Mouse (Mus musculus) heart, postnatal 0 days (tissue): ENCODE results near the gene Edil3. TPM values are rescaled to one million over a fixed set of nuclear protein-coding genes. Genes with fewer than 3 reads are reported as not detected.
"Not testable (repeated sequence)": the region's sequence is repeated elsewhere in the genome, so short reads cannot be mapped to it uniquely, and the experiment has no call there.

Source experiments
- ATAC-seq: fragments of 200-750 bp; cut with Nextera tagmentation; 2 replicates; pipeline ENCODE4 v1.8.0; 2017; ENCODE audit warnings: low read depth, moderate number of reproducible peaks, moderate library complexity; ENCODE audit not compliant: insufficient read depth
- DNase-seq: peaks from one replicate; pipeline ENCODE4 v3.0.0-alpha.2; 2016; ENCODE audit warnings: low spot score
- H3K27ac ChIP-seq: fragments of 300-500 bp; sonication (generic); 2 replicates; pipeline ENCODE4 v1.5.1; 2014; ENCODE audit warnings: low read depth, mild to moderate bottlenecking
- H3K27me3 ChIP-seq: fragments of 300-500 bp; sonication (generic); 2 replicates; pipeline ENCODE4 v1.6.1; 2014; ENCODE audit warnings: low read length, mixed read lengths; ENCODE audit not compliant: control insufficient read depth, insufficient read depth
- H3K36me3 ChIP-seq: fragments of 300-500 bp; sonication (generic); replicated peaks from 2 replicates; pipeline ENCODE4 v1.6.1; 2014; ENCODE audit warnings: low read length, mixed read lengths; ENCODE audit not compliant: control insufficient read depth, insufficient read depth
- H3K4me1 ChIP-seq: fragments of 300-500 bp; sonication (generic); 2 replicates; pipeline ENCODE4 v1.6.1; 2014; ENCODE audit warnings: antibody characterized with exemption; ENCODE audit not compliant: control insufficient read depth, insufficient read depth
- H3K4me2 ChIP-seq: fragments of 300-500 bp; sonication (generic); 2 replicates; pipeline ENCODE4 v1.6.1; 2014; ENCODE audit warnings: low read depth, mild to moderate bottlenecking, low read length, moderate library complexity
- H3K4me3 ChIP-seq: fragments of 300-500 bp; sonication (generic); 2 replicates; pipeline ENCODE4 v1.5.1; 2014; ENCODE audit warnings: low read depth, low read length
- H3K9ac ChIP-seq: fragments of 300-500 bp; sonication (generic); replicated peaks from 2 replicates; pipeline ENCODE4 v1.6.1; 2014; ENCODE audit warnings: low read depth, low read length, mixed read lengths
- H3K9me3 ChIP-seq: fragments of 300-500 bp; sonication (generic); replicated peaks from 2 replicates; pipeline ENCODE4 v1.6.1; 2016; ENCODE audit warnings: low read length; ENCODE audit not compliant: control insufficient read depth
- CTCF ChIP-seq: IDR thresholded peaks from 2 replicates; pipeline ENCODE4 v1.5.1; 2016; ENCODE audit warnings: antibody characterized with exemption, control low read depth, low read depth
- EP300 ChIP-seq: IDR thresholded peaks from 2 replicates; pipeline ENCODE4 v1.6.1; 2016; ENCODE audit warnings: antibody characterized with exemption, low read depth
- whole genome bisulfite sequencing: fragments of 180-500 bp; shearing (Covaris S2); extraction: QIAGEN DNeasy Blood & Tissue Kit; methylation state at CpG from one replicate; pipeline ENCODE4 v1.1.7; 2014; 5-methylcytosine and 5-hydroxymethylcytosine counted together
- polyA plus RNA-seq: library from polyadenylated mRNA; unstranded; fragments of >200 nt; fragmentation: Nextera tagmentation; extraction: Ambion mirVana; gene quantifications from 2 replicates; pipeline ENCODE4 v1.2.1, GENCODE M21; 2015
- total RNA-seq: library from RNA; depleted of rRNA; stranded (reverse); fragments of >200 nt; gene quantifications from 2 replicates; pipeline ENCODE4 v1.2.3, GENCODE M21; 2014; ENCODE audit warnings: low replicate concordance

Edil3 gene
- total and polyA plus RNA-seq, 2 experiments from 2014 or later: 0.63 to 0.76 TPM

DNA sequence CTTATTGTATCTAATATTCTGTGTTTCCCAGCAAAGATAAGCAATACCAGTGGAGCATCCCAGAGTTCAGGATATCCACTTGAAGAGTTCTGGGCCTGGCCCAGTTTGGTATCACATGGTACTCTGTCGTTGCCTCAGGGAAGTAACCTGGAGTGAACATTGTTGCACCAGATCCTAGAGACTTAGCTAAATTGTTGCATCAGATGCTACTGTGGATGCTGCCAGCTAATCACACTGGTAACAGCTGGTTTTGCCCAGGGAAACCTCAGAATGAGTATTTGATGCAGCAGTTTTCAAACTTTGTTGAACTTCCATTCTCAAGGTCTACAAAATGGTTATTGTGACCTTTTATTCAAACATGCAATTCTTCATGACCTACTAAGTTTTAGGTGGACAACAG is 220.2 kb downstream of the Edil3 start:
- Histone ChIP-seq H3K4me1 (no peaks in the 10 kb centered on the region), H3K9ac (no peak overlapping the region), H3K9me3 (no peaks in the 10 kb centered on the region), H3K27ac (no peak overlapping the region), H3K4me2 (no peak overlapping the region), H3K36me3 (no peaks in the 10 kb centered on the region), H3K4me3 (no peak overlapping the region), H3K27me3 (no peaks in the 10 kb centered on the region)
- no peak for TF ChIP-seq EP300
- TF ChIP-seq CTCF: no peak
- no peak for DNase-seq
- no peak for ATAC-seq
- 80% methylated on average over 1 of the region's 1 CpGs for WGBS

DNA sequence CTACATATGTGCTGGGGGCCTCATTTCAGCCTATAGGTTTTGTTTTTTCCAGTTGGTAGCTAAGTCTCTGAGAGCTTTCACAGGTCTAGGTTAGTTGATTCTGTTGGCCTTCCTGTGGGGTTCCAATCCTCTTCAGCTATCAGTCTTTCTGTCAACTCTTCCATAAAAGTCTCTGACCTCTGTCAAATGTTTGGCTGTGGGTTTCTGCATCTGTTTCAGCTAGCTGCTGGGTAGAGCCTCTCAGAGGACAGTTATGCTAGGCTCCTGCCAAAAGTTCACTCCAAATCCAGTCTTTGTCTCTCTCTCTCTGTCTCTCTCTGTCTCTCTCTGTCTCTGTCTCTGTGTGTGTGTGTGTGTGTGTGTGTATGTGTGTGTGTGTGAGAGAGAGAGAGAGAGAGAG is 248.9 kb downstream of the Edil3 start:
- peak; percentile 36 for DNase-seq

DNA sequence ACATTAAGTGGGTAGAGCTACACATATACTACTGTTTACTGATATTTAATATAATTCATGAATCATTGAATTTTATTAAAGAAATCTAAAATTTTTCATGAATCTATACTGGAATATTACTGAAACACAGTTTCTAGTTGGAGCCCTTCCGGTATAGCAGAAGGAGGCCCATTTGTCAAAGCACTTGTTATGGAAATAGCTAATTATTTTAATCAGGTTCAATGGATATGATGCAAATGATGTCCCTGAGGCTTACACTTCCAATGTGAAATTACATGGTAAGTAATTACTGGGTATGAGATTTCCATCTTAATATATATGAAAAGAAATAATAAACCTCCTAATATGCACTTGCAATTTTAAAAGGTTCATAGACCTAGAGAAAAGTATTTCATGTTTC is 254.9 kb downstream of the Edil3 start:
- 89% methylated on average over 1 of the region's 1 CpGs for WGBS

More for the DNA sequence above, 248.9 kb downstream of the Edil3 start:
- not testable (repeated sequence) for H3K4me3 ChIP-seq, H3K4me2 ChIP-seq, H3K27me3 ChIP-seq, H3K9me3 ChIP-seq, H3K36me3 ChIP-seq, H3K27ac ChIP-seq, H3K9ac ChIP-seq, H3K4me1 ChIP-seq
- ATAC-seq: peak; percentile 51

DNA sequence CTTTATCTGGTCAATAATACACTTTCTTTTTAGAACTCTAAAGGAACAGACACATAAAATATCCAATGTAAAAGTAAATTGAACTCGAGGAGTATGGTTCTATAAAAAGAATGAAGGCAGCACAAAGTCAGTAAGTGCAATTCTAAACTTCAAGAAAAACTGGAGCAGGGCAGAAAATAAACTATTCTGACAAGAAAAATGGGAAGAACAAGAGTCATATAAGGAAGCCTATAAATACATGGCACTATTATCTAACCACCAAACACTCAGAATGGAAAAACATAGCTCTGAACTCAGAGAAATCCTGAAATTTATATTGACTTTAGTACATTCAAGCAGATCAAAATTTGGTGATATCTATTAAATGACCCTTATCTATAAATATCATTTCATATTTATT is 284.6 kb downstream of the Edil3 start:
- H3K27me3 ChIP-seq: no peaks in the 10 kb centered on the region
- no peak overlapping the region for H3K4me3 ChIP-seq
- DNase-seq: no peak
- H3K4me2 ChIP-seq: no peak overlapping the region
- no peak for TF ChIP-seq EP300
- TF ChIP-seq CTCF: no peak
- 58% methylated on average over 1 of the region's 1 CpGs for WGBS
- no peak overlapping the region for H3K9ac ChIP-seq
- no peaks in the 10 kb centered on the region for H3K4me1 ChIP-seq
- H3K36me3 ChIP-seq: no peaks in the 10 kb centered on the region
- no peak overlapping the region for H3K27ac ChIP-seq
- H3K9me3 ChIP-seq: no peaks in the 10 kb centered on the region
- no peak for ATAC-seq

More for the DNA sequence above, 254.9 kb downstream of the Edil3 start:
- no peaks in the 10 kb centered on the region for H3K27me3 ChIP-seq
- H3K4me2 ChIP-seq: no peak overlapping the region
- no peak overlapping the region for H3K4me3 ChIP-seq
- no peaks in the 10 kb centered on the region for H3K9me3 ChIP-seq
- no peak overlapping the region for H3K9ac ChIP-seq
- TF ChIP-seq CTCF (no peak), EP300 (no peak)
- no peaks in the 10 kb centered on the region for H3K36me3 ChIP-seq
- no peak for DNase-seq
- no peaks in the 10 kb centered on the region for H3K4me1 ChIP-seq
- ATAC-seq: no peak
- no peak overlapping the region for H3K27ac ChIP-seq

DNA sequence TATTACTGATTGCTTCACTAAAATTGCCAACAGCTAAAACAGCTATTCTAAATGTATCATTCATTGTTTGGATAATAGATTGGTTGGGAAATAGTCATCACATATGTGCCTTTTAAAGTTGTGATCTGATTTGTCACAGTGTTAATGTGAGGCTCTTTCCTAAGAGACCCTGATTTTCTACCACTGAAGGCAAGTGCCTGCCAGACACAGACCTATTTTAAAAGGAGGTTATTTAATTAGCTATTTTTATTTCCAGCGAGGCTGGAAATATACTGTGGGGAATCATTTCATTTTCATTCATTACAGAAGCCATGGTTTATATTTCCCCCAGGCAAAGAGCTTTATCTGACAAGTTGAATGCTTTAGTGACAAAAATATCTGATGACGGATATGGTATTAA is 296.3 kb downstream of the Edil3 start:
- ATAC-seq: no peak
- no peak for TF ChIP-seq CTCF
- no peak for TF ChIP-seq EP300
- 57% methylated on average over 2 of the region's 2 CpGs for WGBS
- Histone ChIP-seq H3K4me2 (no peak overlapping the region), H3K27me3 (no peaks in the 10 kb centered on the region), H3K4me3 (no peak overlapping the region), H3K27ac (no peak overlapping the region), H3K9me3 (no peaks in the 10 kb centered on the region), H3K4me1 (no peaks in the 10 kb centered on the region), H3K36me3 (no peaks in the 10 kb centered on the region), H3K9ac (no peak overlapping the region)
- DNase-seq: no peak

DNA sequence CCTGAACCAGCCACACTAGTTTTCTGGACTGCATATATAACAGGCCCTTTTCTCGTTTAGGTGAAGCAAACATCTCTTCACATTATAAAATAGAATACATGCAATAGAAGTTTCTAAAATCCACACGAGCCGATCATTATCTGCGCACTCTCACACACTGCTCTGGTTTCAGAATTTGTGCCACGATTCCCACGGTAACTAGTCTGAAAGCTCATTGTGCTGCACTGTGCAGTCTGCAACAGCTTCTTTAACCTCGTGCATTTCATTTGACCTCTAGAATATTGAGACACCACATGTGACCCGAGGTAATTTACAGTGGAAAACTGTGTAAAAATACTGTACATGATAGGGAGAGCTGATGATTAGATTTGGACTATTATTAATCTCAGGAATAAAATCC is 298.5 kb downstream of the Edil3 start:
- no peaks in the 10 kb centered on the region for H3K36me3 ChIP-seq
- 75% methylated on average over 8 of the region's 8 CpGs for WGBS

More for the DNA sequence above, 298.5 kb downstream of the Edil3 start:
- no peaks in the 10 kb centered on the region for H3K9me3 ChIP-seq
- TF ChIP-seq CTCF (no peak), EP300 (no peak)
- H3K27me3 ChIP-seq: no peaks in the 10 kb centered on the region
- DNase-seq (no peak), ATAC-seq (no peak)
- no peak overlapping the region for H3K4me3 ChIP-seq
- no peak overlapping the region for H3K4me2 ChIP-seq
- no peak overlapping the region for H3K27ac ChIP-seq
- H3K9ac ChIP-seq: no peak overlapping the region
- H3K4me1 ChIP-seq: no peaks in the 10 kb centered on the region
